Mouse (Mus musculus) lung, postnatal 4 days (tissue): ENCODE measurements at regions not wholly inside any gene's neighbourhood (a gene's known extent, or its start where the extent isn't known, plus 50 kb on each side); places are given as distances from the start of the nearest gene placed in this dataset.

ENCODE experiments used
- DNase-seq, 2 experiments: peaks; one replicate each; pipeline ENCODE4 v3.0.0; 2021

GRCm38 (mm10) chr8:113183186-113183585 lies 452.2 kb upstream of the Mon1b start:
- DNase-seq = no peak

GRCm38 (mm10) chr8:113190537-113190936 lies 444.9 kb upstream of the Mon1b start:
- DNase-seq = no peak

- DNase-seq = no peak
These were observed 443.9 kb upstream of the Mon1b start for GRCm38 (mm10) chr8:113191537-113191936.
